Mouse (Mus musculus) gastrocnemius, adult 2 months (tissue): Measurements from ENCODE around the gene Ndufa6. TPM values are rescaled to one million over a fixed set of nuclear protein-coding genes. Genes with fewer than 3 reads are reported as not detected.
A peak's percentile ranks its signal among the peaks of the same experiment; 100 is the strongest.

ENCODE experiments used
- DNase-seq: peaks from one replicate; pipeline ENCODE4 v3.0.0; 2022
- H3K27ac ChIP-seq: fragments of 200-600 bp; 2 replicates; pipeline ENCODE4 v1.8.1; 2022; ENCODE audit warnings: mild to moderate bottlenecking
- H3K4me3 ChIP-seq: fragments of 200-600 bp; 2 replicates; pipeline ENCODE4 v1.8.1; 2022; ENCODE audit warnings: mild to moderate bottlenecking, moderate library complexity
- CTCF ChIP-seq: fragments of 200-600 bp; IDR thresholded peaks from 2 replicates; pipeline ENCODE4 v1.8.1; 2022; ENCODE audit warnings: antibody characterized with exemption, mild to moderate bottlenecking, moderate library complexity
- intact Hi-C: fragments of 180-260 bp; cut with DNase I; formaldehyde crosslinking; loops from one replicate; pipeline ENCODE4 v1.15.1; 2025
- microRNA-seq: library from miRNA; unstranded; fragments of <30 nt; microRNA quantifications from one replicate; pipeline ENCODE4 v1.2.0, GENCODE M21; 2021
- total RNA-seq, 2 experiments: library from RNA; stranded (reverse); gene quantifications; 2 replicates each; pipeline ENCODE4 v1.2.3; 2021

Gene Ndufa6
- total RNA-seq, 2 experiments from 2014 or later = 464 to 595 TPM

DNA sequence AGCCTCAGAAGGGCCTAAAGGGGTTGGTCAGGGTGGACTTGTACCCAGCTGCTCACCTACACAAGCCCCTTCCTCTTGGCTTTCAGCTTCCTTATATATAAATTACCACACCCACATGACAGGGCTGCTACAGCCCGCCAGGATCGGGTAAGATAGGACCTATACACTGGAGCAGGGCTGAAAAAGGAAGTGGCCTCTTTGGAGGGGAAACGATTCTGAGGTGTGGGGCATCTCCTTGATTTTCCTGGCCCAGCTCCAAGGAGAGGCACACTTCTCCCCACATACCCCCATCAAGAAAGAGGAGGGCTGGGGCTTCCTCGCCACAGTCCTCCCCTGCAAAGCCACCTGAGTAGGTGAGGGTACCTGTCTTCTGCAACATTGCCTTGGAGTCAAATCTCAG, 16.2 kb downstream of the Ndufa6 start:
- Histone ChIP-seq H3K27ac (peak overlapping the region; percentile 94), H3K4me3 (peak overlapping the region; percentile 87)
- intact Hi-C loops = loop anchor here (5.0 kb wide), 1 partner anchor 79 kb away; no protein-coding TSS in a partner anchor
- no peak for DNase-seq
- no peak for TF ChIP-seq CTCF

DNA sequence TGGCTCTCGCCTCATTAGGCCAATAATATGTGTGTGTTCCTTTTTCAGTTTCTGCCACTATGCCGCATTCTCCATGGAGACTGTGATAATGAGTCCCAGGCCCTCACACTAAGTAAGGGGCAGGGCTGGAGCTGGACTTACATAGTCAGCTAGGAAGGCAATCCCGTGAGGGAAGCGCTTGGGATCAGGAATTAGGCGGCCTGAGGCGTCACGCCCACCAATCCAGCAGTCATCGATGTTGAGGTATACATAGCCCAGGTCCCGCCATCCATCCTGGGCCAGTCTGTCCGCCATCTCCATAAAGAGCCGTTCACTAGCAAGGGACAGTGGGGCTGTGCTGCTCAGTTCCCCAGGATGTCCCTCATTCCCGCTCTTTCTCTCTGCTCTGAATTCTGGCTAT, 17.5 kb downstream of the Ndufa6 start:
- H3K27ac ChIP-seq = no peak overlapping the region
- TF ChIP-seq CTCF = no peak
- intact Hi-C loops = loop anchor here (5.0 kb wide), 1 partner anchor 81 kb away; no protein-coding TSS in a partner anchor
- DNase-seq = no peak
- no peak overlapping the region for H3K4me3 ChIP-seq

DNA sequence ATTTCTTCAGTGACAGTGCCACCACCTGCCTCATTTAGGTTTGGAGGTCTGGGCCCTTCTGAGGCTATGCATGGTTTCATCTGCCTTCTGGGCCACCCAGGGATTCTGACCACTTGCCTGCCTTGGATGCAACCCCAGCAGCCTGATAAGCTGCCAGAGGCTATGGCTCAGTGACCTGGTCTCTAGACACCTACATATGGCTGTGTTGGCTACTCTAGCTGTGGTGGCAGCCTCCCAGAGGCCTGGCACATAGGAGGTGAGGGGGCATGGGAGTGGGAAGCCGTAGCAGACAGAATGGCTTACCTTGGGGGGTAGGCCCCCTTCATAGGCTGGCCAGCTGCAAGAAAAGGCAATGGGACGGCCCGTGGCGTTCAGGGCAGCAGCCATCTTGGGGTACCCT, 18.9 kb downstream of the Ndufa6 start:
- intact Hi-C loops = loop anchor here (5.0 kb wide), 1 partner anchor 82 kb away; no protein-coding TSS in a partner anchor

DNA sequence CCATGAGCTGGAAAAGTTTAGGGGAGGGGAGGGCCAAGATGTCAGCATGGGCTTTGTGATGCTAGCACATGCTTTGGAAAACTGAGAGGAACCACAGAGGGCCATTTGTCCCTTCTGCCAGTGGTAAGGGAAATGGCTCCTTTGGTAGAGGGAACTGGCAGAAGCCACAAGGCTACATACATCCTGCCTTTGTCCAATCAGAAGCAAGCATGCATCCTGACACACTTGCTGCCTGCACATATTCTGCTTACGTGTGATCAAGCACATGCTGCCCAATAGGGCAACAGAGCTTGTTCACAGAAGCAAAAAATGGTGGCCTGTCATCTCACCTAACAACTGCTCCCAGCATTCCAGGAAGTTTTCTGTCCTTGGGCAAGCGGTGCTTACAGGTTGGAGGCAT, 28.7 kb downstream of the Ndufa6 start:
- Histone ChIP-seq H3K4me3 (no peak overlapping the region), H3K27ac (no peak overlapping the region)
- intact Hi-C loops = no loop called here
- no peak for TF ChIP-seq CTCF
- DNase-seq = no peak

More for the DNA sequence above, 18.9 kb downstream of the Ndufa6 start:
- Histone ChIP-seq H3K4me3 (no peak overlapping the region), H3K27ac (no peak overlapping the region)
- no peak for DNase-seq
- no peak for TF ChIP-seq CTCF

DNA sequence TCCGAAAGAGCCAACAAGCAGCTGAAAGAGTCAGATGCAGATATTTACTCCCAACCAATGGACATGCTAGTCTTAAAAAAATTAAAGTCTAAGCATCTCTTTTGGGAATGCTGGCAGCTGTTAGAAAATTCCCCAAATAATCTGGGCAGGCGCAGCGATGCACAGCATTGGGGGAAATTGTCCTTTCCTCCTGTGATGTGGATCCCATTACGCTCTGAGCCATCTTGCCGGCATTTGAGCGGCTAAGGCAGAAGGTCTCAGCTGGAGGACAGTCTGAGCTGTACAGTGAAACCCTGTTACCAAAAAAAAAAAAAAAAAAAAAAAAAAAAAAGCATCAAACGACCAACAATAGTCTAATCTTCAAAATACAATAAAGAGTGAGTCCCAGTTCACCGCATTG, 31.9 kb downstream of the Ndufa6 start:
- H3K4me3 ChIP-seq = no peak overlapping the region
- intact Hi-C loops = no loop called here
- TF ChIP-seq CTCF = no peak
- DNase-seq = no peak
- H3K27ac ChIP-seq = no peak overlapping the region

DNA sequence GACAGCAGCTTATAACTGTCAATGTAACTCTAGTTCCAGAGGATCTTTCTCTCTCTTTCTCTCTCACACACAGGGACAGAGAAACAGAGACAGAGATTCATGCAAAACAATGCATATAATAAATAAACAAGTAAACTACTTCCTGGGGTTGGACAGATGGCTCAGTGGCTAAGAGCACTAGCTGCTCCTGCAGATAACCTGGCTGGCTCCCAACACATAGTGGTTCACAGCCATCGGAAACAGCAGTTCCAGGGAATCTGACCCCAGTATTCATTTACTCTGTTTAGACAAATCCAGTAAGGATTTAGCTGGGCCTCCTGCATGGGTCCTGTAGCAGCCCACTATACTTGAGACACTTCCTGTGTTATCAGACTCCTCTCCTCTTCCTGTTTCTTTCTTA, 34.5 kb downstream of the Ndufa6 start:
- DNase-seq = no peak
- H3K27ac ChIP-seq = no peak overlapping the region
- intact Hi-C loops = no loop called here
- H3K4me3 ChIP-seq = no peak overlapping the region
- no peak for TF ChIP-seq CTCF

DNA sequence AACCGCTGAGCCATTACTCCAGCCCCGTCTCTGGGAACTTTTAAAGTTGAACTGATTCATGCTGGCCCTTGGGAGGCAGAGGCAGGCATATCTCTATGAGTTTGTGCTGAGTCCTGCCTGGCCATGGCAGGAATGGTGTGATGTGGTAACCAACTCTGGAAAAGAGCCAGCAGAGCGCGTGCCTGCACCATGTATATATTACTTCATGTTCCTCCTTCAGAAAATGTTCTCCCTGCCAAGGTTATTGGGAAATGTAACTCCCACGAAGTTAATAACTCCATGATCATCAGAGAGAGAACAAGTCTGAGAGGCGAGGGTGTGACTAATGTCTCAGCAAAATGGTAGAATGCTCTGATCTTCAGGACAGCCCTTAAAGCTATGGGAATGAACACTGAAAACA, 36.3 kb downstream of the Ndufa6 start:
- no peak for DNase-seq
- no peak for TF ChIP-seq CTCF
- intact Hi-C loops = no loop called here
- H3K27ac ChIP-seq = no peak overlapping the region
- no peak overlapping the region for H3K4me3 ChIP-seq

DNA sequence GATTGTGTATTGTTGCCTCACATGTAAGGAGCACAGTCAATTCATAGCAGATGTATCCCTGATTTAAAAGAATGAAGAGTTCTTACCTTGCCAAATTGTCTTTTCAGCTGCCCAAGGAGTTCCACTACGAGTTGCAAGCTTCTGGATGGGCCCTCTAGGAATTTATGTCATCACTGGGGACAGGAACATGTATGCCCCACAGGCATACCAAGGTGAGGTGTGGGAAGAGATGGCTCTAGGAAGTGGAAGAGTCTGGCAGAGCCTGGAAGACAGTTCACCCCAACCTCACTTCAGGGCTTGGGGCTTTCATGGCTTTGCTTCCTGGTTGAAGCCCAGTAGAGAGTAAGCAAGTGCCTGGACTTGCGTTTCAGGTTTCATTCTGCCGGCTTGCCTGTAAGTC, 45.7 kb downstream of the Ndufa6 start:
- no peak for DNase-seq
- no peak overlapping the region for H3K4me3 ChIP-seq
- no peak overlapping the region for H3K27ac ChIP-seq
- intact Hi-C loops = no loop called here
- TF ChIP-seq CTCF = no peak

DNA sequence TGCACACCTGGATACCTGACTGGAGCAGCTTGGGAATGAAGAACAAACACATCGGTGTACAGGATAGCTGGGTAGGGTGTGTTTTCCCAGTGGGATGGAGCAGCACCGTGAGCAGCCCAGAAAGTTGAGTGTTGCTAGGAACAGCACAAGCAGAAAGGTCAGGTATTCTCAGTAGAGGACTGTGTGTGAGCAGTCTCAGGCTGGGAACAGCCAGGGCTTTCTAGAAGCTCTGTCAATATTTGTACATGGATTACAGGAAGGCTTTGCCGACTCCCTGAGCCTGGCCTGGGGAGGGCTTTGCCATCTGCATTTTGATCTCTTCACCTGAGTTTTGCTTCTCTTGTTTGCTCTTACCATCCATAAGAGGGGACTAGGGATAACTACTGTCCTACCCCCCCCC, 47.0 kb downstream of the Ndufa6 start:
- intact Hi-C loops = no loop called here
- Histone ChIP-seq H3K4me3 (no peak overlapping the region), H3K27ac (no peak overlapping the region)
- no peak for DNase-seq
- no peak for TF ChIP-seq CTCF

Small RNA genes within 50 kb of the gene (microRNA-seq; reads per million reads assigned to microRNA genes)
- not detected for gene Mir7684

Other genes starting within 250 kb of the Ndufa6 start
- gene Ccdc134, start 226.4 kb downstream of the Ndufa6 start, total RNA-seq = 10 to 100 TPM; 11.8 to 12.4 TPM
- gene Srebf2, start 207.1 kb downstream of the Ndufa6 start, total RNA-seq = 10 to 100 TPM; 11.4 to 17.4 TPM
- not detected for gene Shisa8, start 141.5 kb downstream of the Ndufa6 start, total RNA-seq
- gene Tnfrsf13c, start 130.0 kb downstream of the Ndufa6 start, total RNA-seq = not detected
- not detected for gene Cenpm, start 109.6 kb downstream of the Ndufa6 start, total RNA-seq
- not detected for gene 1500009C09Rik, start 101.9 kb downstream of the Ndufa6 start, total RNA-seq
- under 1 TPM; 0.41 to 0.45 TPM for gene Sept3, start 79.4 kb downstream of the Ndufa6 start, total RNA-seq
- not detected for gene Wbp2nl, start 55.4 kb downstream of the Ndufa6 start, total RNA-seq
- gene Naga, start 15.4 kb downstream of the Ndufa6 start, total RNA-seq = 10 to 100 TPM; 10.5 to 10.9 TPM
- under 1 TPM; 0.26 to 0.61 TPM for gene Pheta2, start 15.4 kb downstream of the Ndufa6 start, total RNA-seq
- 100 to 1,000 TPM; 134 to 141 TPM for gene Smdt1, start 15.4 kb downstream of the Ndufa6 start, total RNA-seq
- 10 to 100 TPM; 13.1 to 16.4 TPM for gene Cyp2d22, start 25.9 kb upstream of the Ndufa6 start, total RNA-seq
- not detected for gene Cyp2d11, start 39.7 kb upstream of the Ndufa6 start, total RNA-seq
- gene Cyp2d10, start 52.9 kb upstream of the Ndufa6 start, total RNA-seq = not detected
- gene Cyp2d9, start 79.1 kb upstream of the Ndufa6 start, total RNA-seq = not detected
- not detected for gene Cyp2d12, start 200.8 kb upstream of the Ndufa6 start, total RNA-seq